Mouse (Mus musculus) adrenal gland, postnatal 36 days (tissue): ENCODE measurements around the gene BC017158. TPM values are rescaled to one million over a fixed set of nuclear protein-coding genes. Genes with fewer than 3 reads are reported as not detected.

ENCODE experiments used
- DNase-seq, 2 experiments: peaks; one replicate each; pipeline ENCODE4 v3.0.0; 2021; ENCODE audit warnings: mixed read lengths in 1 of 2
- total RNA-seq, 2 experiments: library from RNA; stranded (reverse); gene quantifications; 2 replicates each; pipeline ENCODE4 v1.2.3; 2021

Gene BC017158
- total RNA-seq, 2 experiments from 2014 or later: 27.9 to 28.9 TPM

- no peak for DNase-seq
These were observed 11.2 kb upstream of the BC017158 start for GRCm38 (mm10) chr7:128309216-128309615.

GRCm38 (mm10) chr7:128307851-128308250 is 9.9 kb upstream of the BC017158 start:
- DNase-seq: peak; percentile 19 to 41

DNA sequence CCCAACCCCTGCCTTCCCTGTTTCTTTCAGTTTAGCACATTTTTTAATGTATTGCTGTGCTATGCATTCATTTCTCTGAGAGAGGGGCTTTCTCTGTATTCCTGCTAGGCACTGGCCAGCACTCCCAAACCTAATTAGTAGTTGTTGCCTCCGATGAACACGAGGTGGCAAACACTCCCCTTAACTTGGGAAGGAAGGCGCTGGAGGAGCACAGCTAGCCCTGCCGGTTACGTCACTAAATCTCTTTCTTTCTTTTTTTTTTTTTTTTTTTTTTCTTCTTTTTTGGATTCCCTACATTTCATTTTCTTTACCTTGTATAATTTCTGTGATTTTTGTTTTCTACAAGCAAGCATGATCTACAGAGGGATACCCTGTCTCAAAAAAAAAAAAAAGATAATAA is 6.9 kb upstream of the BC017158 start:
- DNase-seq: peak in 1 of 2 experiments; percentile 34

DNA sequence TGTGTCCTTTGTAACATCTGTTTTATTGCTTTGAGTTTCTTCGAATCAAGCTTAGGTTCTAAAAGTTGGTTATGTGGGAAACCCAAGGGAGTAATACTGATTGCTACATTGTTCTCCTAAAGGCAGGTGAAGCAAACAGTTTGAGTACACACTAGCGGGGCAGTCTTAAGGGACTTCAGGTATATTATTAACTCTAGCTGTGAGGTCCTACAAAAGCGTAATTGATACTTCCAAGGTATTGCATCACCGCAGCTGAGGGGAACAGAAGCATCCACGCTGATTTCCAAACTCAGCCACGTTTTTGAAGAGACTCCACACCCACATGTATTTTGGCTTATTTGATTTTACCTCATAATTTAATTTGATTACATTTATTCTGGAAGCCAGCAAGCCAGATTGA is 6.2 kb upstream of the BC017158 start:
- DNase-seq: no peak

GRCm38 (mm10) chr7:128302151-128302550 is 4.2 kb upstream of the BC017158 start:
- DNase-seq: no peak

DNA sequence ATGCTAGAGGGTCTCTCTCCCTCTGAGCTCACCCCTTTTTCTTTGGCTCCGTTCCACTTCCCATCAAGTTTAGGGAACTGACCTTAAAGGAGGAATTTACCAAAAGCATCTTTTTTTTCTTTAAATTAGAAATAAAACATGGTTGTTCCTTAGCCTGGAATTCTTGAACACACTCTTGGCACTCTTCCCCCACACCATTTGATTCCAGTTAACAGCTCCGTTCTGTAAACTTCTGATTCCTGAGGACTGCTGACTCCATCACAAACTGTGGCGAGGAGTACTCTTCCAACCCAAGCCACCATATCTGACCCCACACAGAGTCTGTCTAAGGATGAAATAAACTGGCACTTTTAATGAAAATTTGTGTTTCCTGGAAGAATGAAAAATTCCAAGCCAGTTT is 3.0 kb upstream of the BC017158 start:
- no peak for DNase-seq

- DNase-seq: no peak
These were observed 742 bp upstream of the BC017158 start for GRCm38 (mm10) chr7:128298481-128299342.

GRCm38 (mm10) chr7:128297291-128297616 is 716 bp downstream of the BC017158 start:
- DNase-seq: no peak

- no peak for DNase-seq
These were observed 1.5 kb downstream of the BC017158 start for GRCm38 (mm10) chr7:128296514-128296913.

DNA sequence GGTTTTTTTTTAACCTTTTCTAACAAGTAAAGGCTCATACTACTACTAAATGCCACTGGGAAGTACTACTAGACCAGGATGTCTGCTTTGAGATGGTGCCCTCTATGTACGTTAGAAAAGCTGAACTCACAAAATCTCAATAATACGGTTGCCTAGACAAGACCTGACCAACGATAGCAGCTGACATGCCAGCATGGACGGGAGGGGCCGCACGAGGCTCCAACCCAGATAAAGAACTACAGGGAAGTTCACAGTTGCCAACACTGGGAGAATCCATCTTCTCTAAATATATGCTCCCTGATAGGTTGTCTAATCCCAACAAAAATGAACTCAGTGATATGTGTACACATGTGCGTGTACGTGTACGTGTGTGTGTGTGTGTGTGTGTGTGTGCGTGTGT is 3.2 kb downstream of the BC017158 start:
- DNase-seq: no peak

- DNase-seq: peak in 1 of 2 experiments; percentile 52
These were observed 8.9 kb downstream of the BC017158 start for GRCm38 (mm10) chr7:128288923-128289544.

GRCm38 (mm10) chr7:128285060-128285459 is 12.9 kb downstream of the BC017158 start:
- peak; percentile 33 to 45 for DNase-seq

GRCm38 (mm10) chr7:128284047-128284446 is 13.9 kb downstream of the BC017158 start:
- no peak for DNase-seq

DNA sequence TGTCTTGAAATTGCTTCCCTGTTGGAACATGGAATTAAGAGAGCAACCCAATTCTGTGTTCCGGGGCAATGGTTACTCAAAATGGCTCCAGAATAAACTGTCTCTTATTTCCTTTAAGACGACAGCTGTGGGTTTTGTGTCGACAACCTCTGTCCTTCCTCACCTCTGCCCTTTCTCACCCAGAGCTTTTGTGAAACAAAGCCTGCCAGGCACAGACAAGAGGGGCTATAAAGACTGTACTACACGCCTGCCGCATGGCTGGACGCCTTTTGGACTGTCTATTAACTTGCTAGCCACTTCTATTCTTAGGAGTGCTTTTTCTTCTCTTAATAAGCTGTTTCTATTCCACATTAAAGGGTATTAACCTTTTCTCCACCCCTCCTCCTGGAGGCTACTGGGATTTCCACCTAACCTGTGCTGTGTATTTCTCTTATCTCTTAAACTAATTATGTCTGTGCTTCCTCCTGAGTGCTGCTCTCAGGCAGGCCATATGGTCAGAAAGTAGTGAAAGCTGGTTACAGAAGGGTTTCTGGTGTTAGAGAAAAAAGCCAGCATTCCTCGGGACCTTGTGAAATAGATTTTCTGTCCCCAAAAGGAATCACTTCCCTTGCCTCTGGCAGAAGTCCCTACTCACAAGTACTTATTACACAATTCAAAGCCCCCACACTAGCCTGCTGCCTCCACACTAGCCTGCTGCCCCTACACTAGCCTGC is 15.3 kb downstream of the BC017158 start:
- no peak for DNase-seq

DNA sequence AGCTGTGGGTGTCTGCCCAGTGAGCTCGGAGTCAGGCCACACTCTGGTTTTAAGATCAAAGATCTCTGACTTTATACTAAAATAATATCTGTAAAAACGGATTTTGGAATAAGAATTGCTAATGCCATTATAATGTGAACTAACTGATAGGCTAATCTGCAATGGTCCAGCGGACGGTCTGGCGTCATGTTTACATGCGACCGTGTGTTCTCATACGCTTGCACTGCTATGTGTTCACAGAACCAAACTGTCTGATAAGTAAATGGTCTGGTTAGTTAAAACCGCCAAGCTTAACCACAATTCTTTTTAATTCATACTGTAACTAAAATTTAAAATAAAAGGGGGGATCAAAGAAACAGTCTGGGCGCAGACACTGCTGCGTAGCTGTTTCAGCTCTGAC is 16.2 kb downstream of the BC017158 start:
- no peak for DNase-seq

- no peak for DNase-seq
These were observed 18.2 kb downstream of the BC017158 start for GRCm38 (mm10) chr7:128279750-128280149.

GRCm38 (mm10) chr7:128276051-128276450 is 21.9 kb downstream of the BC017158 start:
- DNase-seq: peak in 1 of 2 experiments; percentile 15

- DNase-seq: no peak
These were observed 26.5 kb downstream of the BC017158 start for GRCm38 (mm10) chr7:128271496-128271895.

GRCm38 (mm10) chr7:128270431-128270850 is 27.5 kb downstream of the BC017158 start:
- no peak for DNase-seq

DNA sequence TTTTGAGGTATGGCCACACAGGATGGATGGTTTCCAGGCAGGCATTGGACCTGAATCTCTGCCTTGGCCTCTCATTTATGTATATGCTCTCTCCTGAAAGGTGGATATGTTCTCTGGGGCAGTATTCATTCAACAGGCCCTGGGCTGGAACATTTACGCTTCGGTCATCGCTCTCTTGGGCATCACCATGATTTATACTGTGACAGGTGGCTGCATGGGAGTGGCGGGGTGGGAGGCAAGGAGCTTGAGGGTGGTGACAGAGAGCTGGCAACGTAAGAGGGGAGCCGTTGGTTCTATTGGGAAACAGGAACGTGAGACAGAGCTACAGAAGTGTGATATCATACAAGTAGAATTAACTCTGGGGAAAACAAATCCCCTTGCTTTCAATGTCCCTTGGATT is 30.2 kb downstream of the BC017158 start:
- DNase-seq: no peak

DNA sequence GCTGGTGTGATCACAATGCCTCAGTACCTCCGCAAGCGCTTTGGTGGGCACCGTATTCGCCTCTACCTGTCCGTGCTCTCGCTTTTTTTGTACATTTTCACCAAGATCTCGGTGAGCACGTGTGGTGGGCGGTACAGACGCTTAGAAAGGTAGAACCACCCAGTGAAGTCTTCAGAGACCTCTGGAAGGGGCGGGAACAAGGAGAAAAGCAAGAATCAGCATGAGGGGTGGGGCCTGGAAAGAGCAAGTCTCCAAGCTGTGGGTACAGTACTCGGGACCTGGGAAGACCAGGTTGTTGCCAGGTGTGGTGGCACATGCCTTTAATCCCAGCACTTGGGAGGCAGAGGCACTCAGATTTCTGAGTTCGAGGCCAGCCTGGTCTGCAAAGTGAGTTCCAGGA is 30.6 kb downstream of the BC017158 start:
- DNase-seq: no peak

DNA sequence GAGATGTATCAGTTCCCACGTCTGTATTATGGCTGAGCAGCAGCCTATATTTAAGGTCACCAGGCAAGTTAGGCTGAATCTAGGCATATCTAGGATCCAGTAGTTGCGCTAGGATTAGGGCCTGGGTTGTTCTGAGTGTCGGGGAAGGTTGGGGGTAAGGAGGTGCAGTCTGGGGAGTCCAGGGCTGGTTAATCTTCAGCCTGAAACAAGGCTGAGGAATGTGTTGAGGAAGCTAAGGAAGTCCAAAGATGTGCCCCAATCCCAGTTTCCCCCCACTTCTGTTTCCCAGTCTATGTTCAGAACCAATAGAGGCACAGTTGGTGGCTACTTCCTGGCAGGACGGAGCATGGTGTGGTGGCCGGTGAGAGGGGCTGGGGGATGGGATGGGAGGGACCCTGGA is 31.9 kb downstream of the BC017158 start:
- no peak for DNase-seq

GRCm38 (mm10) chr7:128265411-128265810 is 32.6 kb downstream of the BC017158 start, which contains the start of gene Slc5a2:
Gene Slc5a2, plus strand, starts transcription at chr7:128265657.
- DNase-seq: no peak
